Mouse (Mus musculus): Measurements from ENCODE around the gene Ugt2b1.
"Not testable (repeated sequence)": the region's sequence is repeated elsewhere in the genome, so short reads cannot be mapped to it uniquely, and the experiment has no call there.

The Ugt2b1 gene

DNA sequence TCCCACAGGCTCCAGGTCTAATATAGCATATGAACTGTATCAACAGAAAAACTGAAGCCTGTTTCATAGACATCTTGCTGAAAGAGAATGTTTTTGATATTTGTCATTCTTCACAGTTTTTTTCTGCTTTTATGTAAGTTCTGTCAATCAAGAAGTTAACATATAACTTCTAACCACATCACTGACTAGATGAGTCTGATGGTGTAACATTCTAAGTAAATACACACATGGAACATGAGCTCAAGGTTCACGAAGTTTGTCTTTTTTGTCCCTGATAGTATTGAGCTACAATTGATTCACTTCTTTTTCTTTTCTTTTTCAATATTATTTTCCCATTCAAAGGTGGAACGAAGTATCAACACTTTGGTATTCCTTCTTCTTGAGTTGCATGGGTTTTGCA is at the start of gene Ugt2b1:
Gene Ugt2b1 (minus strand): TSS at position 105 of the 400 bp plus-strand sequence.
- no peak for DNase-seq (ENCODE audit: low spot score in 2 of 2)

DNA sequence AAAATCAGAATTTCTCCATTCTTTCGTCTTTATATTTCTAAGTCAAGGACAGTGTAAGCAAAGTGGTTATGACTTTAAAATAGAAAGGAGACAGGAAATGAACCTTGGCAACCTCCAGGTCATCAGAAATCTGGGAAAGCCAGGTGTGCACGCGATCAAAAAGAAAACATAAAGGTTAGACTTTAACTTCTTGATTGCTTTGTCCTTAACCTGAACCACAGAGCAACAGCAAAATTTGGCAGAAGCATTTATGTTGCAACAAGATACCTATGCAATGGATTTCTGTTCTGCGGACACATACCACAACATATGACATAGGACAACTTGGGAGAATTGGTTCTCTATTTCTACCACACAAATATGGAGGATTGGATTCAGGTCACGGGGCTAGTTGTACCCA is 40.9 kb upstream of the Ugt2b1 start:
- DNase-seq (ENCODE audit: low spot score in 2 of 2) = not testable (repeated sequence)

GRCm38 (mm10) chr5:86962849-86963248 is 36.5 kb upstream of the Ugt2b1 start:
- DNase-seq (ENCODE audit: low spot score in 2 of 2) = not testable (repeated sequence)

DNA sequence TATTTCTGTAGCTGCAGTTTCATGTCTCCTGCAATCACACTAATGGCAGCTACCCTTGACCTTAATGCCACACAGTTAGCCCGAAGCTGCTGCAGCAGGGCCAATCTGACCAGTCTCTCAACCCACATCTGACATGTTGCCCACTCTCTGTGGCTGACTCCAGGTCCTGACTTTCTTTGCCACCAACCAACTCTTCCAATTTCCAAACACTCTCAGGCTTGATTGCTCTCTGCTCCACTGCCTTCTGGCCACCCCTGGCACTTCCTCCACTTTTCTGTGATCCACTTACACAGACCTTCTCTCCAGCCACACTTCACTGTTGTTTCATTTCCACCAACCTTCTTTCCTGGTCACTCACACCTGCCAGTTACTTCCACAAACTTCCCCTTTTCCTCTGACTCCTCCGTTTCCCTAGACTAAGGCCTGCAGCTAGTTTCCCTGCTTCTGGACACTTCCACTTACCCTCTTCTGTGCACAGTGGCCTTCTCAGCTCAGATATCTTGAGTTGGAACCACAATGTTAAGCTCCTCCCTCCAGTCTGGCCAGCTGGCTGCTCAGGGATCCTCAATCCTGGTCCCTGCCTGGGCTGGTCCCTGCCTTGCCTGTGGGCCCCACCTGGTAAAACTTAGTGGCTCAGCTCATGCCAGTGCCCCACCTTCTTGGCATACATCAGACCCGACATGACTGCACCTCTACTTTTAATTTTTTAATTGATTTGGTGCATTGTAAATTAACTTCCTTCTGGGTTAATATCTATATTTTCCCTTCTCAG is 35.4 kb upstream of the Ugt2b1 start:
- peak in 1 of 2 experiments; percentile 9 for DNase-seq (ENCODE audit: low spot score in 2 of 2)

- no peak for DNase-seq (ENCODE audit: low spot score in 2 of 2)
Observed at GRCm38 (mm10) chr5:86960504-86960903, 34.2 kb upstream of the Ugt2b1 start.

- no peak for DNase-seq (ENCODE audit: low spot score in 2 of 2)
Observed at GRCm38 (mm10) chr5:86942111-86942510, 15.8 kb upstream of the Ugt2b1 start.

DNA sequence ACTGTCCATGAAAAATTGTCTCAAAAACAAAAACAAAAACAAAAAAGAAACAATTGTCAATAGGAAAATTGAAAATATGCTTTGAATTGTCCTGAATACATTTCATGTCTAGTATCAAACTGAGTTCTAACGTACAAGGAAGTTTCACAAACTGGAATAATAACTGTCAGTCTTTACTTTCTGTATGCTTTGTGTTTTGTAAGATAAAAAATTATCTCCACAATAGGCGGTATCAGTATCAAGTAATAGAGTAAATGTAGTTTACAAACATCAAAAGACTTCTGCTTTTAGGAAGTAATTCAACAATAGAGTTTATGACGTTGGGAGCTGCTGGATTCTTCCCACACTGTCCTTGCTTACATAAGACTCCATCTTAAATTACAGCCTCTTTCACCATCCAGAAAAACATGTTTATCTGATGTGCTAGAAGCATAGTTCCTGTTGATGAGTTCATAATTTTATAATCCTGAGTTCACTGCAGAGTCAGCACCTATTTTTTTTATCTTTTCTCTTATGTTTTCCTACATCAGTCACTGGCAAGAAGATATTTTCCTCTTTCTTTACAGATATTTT is 5.6 kb downstream of the Ugt2b1 start:
- no peak for DNase-seq (ENCODE audit: low spot score in 2 of 2)

DNA sequence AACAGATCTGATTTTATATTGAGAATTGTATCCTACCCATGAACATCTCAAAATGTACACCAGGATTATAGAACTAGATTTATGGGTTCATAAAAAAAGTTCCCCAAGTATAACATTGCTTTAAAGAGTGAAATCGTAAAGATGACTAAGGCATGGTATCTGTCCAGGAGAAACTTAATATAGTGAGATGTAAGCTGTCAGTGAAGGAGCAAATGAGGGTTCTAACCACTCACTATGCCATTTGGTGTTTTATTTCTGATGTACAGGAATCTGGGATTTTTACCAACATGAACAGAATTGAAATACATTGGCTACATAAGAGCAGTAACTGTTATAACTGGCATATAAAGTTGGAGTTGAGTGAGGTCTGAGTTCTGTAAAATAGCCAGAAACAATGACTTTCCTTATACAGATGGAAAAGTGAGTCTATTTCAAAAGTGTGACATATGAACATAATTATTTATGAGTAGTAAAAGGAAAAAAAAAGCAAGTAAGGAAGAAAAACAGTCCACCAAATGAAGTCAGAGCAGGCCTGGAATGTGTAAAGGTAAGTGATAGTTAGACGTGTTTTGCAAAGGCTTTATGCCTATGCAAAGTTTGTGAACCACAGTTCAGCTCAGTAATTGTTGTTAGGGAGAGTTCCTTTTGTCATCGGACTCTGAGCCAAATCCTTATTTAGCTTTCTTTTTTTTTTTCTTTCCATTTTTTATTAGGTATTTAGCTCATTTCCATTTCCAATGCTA is 14.8 kb downstream of the Ugt2b1 start:
- no peak for DNase-seq (ENCODE audit: low spot score in 2 of 2)

DNA sequence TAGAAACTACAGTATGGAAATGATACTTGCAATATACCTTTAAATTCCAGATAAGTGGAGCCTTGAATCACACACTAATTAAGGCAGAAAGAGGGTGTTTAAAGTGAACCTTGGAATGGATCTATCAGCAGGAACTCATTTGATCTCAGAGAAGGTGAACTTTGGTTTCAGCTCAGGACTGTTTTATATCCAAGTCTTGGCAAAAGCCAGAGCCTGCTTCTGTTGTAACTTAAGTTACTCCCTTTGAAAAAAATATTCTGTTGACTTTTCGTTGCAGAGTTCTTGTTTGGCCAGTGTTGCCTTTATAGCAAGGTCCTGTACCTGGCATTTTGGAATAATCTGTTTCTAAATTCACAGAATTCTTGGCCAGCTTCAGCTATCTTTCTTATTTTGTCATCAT is 15.6 kb downstream of the Ugt2b1 start:
- DNase-seq (ENCODE audit: low spot score in 2 of 2) = no peak

- DNase-seq (ENCODE audit: low spot score in 2 of 2) = no peak
Observed at GRCm38 (mm10) chr5:86906758-86907157, 19.6 kb downstream of the Ugt2b1 start, which contains the start of gene Ugt2b34. Gene Ugt2b34 (minus strand): TSS chr5:86906937.

DNA sequence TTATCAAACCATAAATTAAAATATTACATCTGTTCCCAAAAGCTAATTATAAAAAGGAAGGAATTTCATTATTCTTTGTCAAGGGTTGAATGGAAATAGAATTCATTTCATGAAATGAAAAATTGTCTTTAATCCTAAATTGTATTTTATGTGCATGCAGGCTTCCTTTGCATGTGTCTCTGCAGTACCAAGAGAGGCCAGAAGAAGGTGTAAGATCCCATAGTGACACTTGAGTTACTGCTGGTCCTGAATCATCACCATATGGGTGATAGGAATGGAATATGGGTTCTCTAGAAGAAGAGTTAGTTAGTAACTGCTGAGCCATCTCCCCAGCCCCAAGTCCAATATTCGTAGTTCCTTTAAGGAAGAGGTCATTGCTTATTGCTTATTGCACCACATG is 36.4 kb downstream of the Ugt2b1 start:
- DNase-seq (ENCODE audit: low spot score in 2 of 2) = no peak

DNA sequence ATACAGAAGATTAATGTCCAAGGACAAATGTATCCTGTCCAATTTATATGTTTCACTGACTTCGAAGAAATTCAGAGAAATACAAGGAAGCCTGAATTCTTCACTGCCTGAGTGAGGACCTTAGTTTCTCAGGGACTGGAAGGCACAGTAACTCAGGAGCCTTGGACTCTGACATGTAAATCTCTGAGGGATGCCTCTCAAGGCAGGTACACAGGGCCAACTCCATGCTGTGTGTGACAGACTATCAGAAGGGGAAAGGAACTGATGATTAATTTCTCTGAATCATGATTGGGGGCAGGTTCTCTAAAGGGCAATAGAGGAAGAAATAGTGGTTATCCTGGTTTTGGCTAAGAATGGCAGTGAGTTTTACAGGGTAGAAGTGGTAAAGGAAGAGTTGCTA is 37.9 kb downstream of the Ugt2b1 start:
- DNase-seq (ENCODE audit: low spot score in 2 of 2) = no peak

- no peak for DNase-seq (ENCODE audit: low spot score in 2 of 2)
Observed at GRCm38 (mm10) chr5:86887081-86887480, 39.2 kb downstream of the Ugt2b1 start.

DNA sequence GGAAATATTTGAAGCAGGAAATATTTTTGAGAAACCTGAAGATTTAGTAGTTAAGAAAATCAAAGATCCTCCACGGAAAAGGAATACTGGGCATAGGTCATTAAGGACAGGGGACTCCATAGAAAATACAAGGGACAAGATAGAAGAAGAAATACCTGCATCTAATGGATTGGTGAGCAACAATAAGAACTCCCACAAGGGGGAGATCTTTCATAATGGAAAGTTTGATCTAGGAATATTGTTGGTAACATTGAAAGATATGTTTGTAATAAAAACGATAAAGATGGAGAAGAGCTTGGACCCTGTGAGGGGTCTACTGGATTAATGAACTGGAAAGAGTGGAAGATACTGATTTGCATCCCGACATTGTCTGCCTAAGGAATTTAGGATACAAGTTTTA is 39.7 kb downstream of the Ugt2b1 start:
- no peak for DNase-seq (ENCODE audit: low spot score in 2 of 2)

DNA sequence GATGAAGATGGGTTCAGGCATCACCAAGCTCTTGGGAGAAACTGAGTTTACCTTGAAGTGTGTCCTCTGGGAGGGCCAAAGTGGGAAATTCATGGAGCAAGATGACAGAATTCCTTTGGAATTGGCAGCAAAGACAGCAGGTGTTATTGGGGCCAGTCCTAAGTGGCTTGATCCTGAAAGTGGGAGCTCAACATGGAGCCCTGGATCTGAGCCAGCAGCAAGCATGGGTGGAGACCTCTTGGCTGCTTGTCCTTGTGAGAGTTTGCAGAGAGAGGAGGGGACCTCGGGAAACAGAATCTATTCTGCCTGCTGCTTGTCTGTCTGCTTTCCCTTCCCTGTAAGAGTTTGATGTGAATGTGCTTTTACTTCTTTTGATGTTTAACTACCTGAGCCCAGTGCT is 54.5 kb downstream of the Ugt2b1 start:
- no peak for DNase-seq (ENCODE audit: low spot score in 2 of 2)
